Mouse (Mus musculus): ENCODE measurements around the gene Sec11a.

The Sec11a gene

GRCm38 (mm10) chr7:80935834-80936233, 11.7 kb downstream of the Sec11a start:
- Histone ChIP-seq H3K4me1 (replicated peaks; ENCODE audit: low read depth, low read length) (peaks cover 22% of the 10 kb centered on the region), H3K27me3 (ENCODE audit: insufficient read depth, low read length) (no peaks in the 10 kb centered on the region), H3K36me3 (ENCODE audit: insufficient read depth, low read length) (peaks cover 56% of the 10 kb centered on the region), H3K4me3 (replicated peaks; ENCODE audit: low read length) (no peak overlapping the region), H3K9me3 (ENCODE audit: low read length) (no peaks in the 10 kb centered on the region)
- TF ChIP-seq NANOG (IDR thresholded peaks at IDR 0.05; ENCODE audit: borderline replicate concordance, low read length): no peak
- no peak for TF ChIP-seq CTCF (conservative IDR thresholded peaks at IDR 0.05; ENCODE audit: low read length)
- TF ChIP-seq POU5F1 (IDR thresholded peaks at IDR 0.05; ENCODE audit: borderline replicate concordance, low read length): no peak

GRCm38 (mm10) chr7:80932777-80933176, 14.8 kb downstream of the Sec11a start:
- Histone ChIP-seq H3K36me3 (ENCODE audit: insufficient read depth, low read length) (peaks cover 57% of the 10 kb centered on the region), H3K27me3 (ENCODE audit: insufficient read depth, low read length) (no peaks in the 10 kb centered on the region), H3K4me3 (replicated peaks; ENCODE audit: low read length) (no peak overlapping the region), H3K4me1 (replicated peaks; ENCODE audit: low read depth, low read length) (0 out of 2 replicates have a peak, but pooled peaks cover 3% of the 10 kb centered on the region), H3K9me3 (ENCODE audit: low read length) (no peaks in the 10 kb centered on the region)
- no peak for TF ChIP-seq NANOG (IDR thresholded peaks at IDR 0.05; ENCODE audit: borderline replicate concordance, low read length)
- no peak for TF ChIP-seq CTCF (conservative IDR thresholded peaks at IDR 0.05; ENCODE audit: low read length)
- TF ChIP-seq POU5F1 (IDR thresholded peaks at IDR 0.05; ENCODE audit: borderline replicate concordance, low read length): no peak

- Histone ChIP-seq H3K4me3 (replicated peaks; ENCODE audit: low read length) (no peak overlapping the region), H3K27me3 (ENCODE audit: insufficient read depth, low read length) (no peaks in the 10 kb centered on the region), H3K9me3 (ENCODE audit: low read length) (no peaks in the 10 kb centered on the region), H3K4me1 (replicated peaks; ENCODE audit: low read depth, low read length) (0 out of 2 replicates have a peak, but pooled peaks cover 3% of the 10 kb centered on the region), H3K36me3 (ENCODE audit: insufficient read depth, low read length) (peaks cover 67% of the 10 kb centered on the region)
- TF ChIP-seq CTCF (conservative IDR thresholded peaks at IDR 0.05; ENCODE audit: low read length) (no peak), POU5F1 (IDR thresholded peaks at IDR 0.05; ENCODE audit: borderline replicate concordance, low read length) (no peak), NANOG (IDR thresholded peaks at IDR 0.05; ENCODE audit: borderline replicate concordance, low read length) (no peak)
These were observed 15.9 kb downstream of the Sec11a start for GRCm38 (mm10) chr7:80931618-80932207.

DNA sequence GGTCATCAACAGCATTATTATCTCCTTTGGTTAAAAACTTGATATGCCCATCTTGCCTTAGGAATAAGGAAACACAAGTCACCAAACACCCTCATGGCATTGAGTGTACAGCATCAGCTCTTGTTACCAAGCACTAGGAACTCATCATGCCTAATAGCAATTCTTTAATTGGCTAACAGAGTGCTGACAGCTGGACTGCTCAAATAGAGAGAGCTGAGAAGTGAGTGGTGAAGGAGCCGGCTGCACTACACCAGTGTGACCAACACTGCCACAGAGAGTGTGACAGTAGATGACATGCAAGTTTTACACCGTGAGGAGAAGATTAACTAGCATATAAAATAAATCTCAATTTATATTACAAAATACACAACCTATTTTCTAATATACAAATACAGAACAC, 24.4 kb downstream of the Sec11a start:
- peaks cover 43% of the 10 kb centered on the region for H3K4me1 ChIP-seq (replicated peaks; ENCODE audit: low read depth, low read length)
- H3K4me3 ChIP-seq (replicated peaks; ENCODE audit: low read length): no peak overlapping the region
- H3K27me3 ChIP-seq (ENCODE audit: insufficient read depth, low read length): no peaks in the 10 kb centered on the region
- TF ChIP-seq POU5F1 (IDR thresholded peaks at IDR 0.05; ENCODE audit: borderline replicate concordance, low read length): no peak
- no peak for TF ChIP-seq CTCF (conservative IDR thresholded peaks at IDR 0.05; ENCODE audit: low read length)
- TF ChIP-seq NANOG (IDR thresholded peaks at IDR 0.05; ENCODE audit: borderline replicate concordance, low read length): no peak
- peaks cover 85% of the 10 kb centered on the region for H3K36me3 ChIP-seq (ENCODE audit: insufficient read depth, low read length)
- no peaks in the 10 kb centered on the region for H3K9me3 ChIP-seq (ENCODE audit: low read length)

DNA sequence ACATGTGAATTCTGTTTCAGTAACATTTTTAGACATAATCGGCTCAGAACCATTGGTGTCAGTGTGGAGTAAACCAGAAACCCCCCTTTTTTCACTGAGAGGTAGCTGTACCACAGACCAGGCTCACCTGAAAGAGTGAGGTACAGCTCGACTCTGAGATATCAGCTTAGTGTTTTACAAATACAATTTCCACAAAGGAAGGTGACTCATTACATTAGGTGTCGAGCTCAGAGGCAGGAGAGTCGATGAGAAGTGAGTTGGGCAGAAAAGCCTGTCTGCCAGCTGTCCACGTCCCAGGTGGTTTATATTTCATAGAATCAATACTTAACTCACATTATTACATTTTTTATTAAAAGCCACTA, 28.0 kb downstream of the Sec11a start:
- Histone ChIP-seq H3K36me3 (ENCODE audit: insufficient read depth, low read length) (peaks cover 86% of the 10 kb centered on the region), H3K4me1 (replicated peaks; ENCODE audit: low read depth, low read length) (peaks cover 61% of the 10 kb centered on the region), H3K4me3 (replicated peaks; ENCODE audit: low read length) (no peak overlapping the region), H3K27me3 (ENCODE audit: insufficient read depth, low read length) (no peaks in the 10 kb centered on the region), H3K9me3 (ENCODE audit: low read length) (no peaks in the 10 kb centered on the region)
- TF ChIP-seq POU5F1 (IDR thresholded peaks at IDR 0.05; ENCODE audit: borderline replicate concordance, low read length) (no peak), CTCF (conservative IDR thresholded peaks at IDR 0.05; ENCODE audit: low read length) (no peak), NANOG (IDR thresholded peaks at IDR 0.05; ENCODE audit: borderline replicate concordance, low read length) (no peak)

- Histone ChIP-seq H3K36me3 (ENCODE audit: insufficient read depth, low read length) (peaks cover 86% of the 10 kb centered on the region), H3K27me3 (ENCODE audit: insufficient read depth, low read length) (no peaks in the 10 kb centered on the region), H3K4me3 (replicated peaks; ENCODE audit: low read length) (no peak overlapping the region), H3K4me1 (replicated peaks; ENCODE audit: low read depth, low read length) (peaks cover 66% of the 10 kb centered on the region), H3K9me3 (ENCODE audit: low read length) (no peaks in the 10 kb centered on the region)
- TF ChIP-seq NANOG (IDR thresholded peaks at IDR 0.05; ENCODE audit: borderline replicate concordance, low read length) (no peak), CTCF (conservative IDR thresholded peaks at IDR 0.05; ENCODE audit: low read length) (no peak), POU5F1 (IDR thresholded peaks at IDR 0.05; ENCODE audit: borderline replicate concordance, low read length) (no peak)
These were observed 28.5 kb downstream of the Sec11a start for GRCm38 (mm10) chr7:80918982-80919646.

DNA sequence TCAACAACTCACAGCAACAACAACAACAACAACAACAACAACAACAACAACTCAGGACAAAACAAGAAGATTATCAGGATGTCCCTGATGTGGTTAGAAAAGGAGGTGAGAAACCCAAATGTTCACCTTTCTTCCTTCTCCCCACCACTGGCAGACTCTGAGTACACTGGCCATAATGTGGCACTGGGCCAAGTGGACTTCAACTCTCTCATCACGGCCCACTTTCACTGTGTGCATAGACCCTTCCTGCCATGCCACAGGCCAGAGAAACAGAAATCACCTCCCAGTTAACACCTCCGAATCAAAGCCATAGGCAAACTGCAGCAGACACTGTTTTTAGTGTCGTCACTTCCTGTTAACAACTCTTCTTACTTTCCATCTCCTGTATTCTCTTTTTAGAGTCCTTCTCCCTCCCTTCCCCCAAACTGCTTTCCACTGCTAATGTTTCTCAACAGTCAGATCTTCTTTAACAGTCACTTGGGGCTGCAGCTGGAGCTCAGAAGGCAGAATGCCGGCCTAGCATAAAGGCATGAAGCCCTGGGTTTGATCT, 29.6 kb downstream of the Sec11a start:
- Histone ChIP-seq H3K4me3 (replicated peaks; ENCODE audit: low read length) (no peak overlapping the region), H3K27me3 (ENCODE audit: insufficient read depth, low read length) (no peaks in the 10 kb centered on the region), H3K9me3 (ENCODE audit: low read length) (no peaks in the 10 kb centered on the region), H3K4me1 (replicated peaks; ENCODE audit: low read depth, low read length) (peaks cover 77% of the 10 kb centered on the region), H3K36me3 (ENCODE audit: insufficient read depth, low read length) (peaks cover 87% of the 10 kb centered on the region)
- no peak for TF ChIP-seq POU5F1 (IDR thresholded peaks at IDR 0.05; ENCODE audit: borderline replicate concordance, low read length)
- TF ChIP-seq NANOG (IDR thresholded peaks at IDR 0.05; ENCODE audit: borderline replicate concordance, low read length): no peak
- no peak for TF ChIP-seq CTCF (conservative IDR thresholded peaks at IDR 0.05; ENCODE audit: low read length)

DNA sequence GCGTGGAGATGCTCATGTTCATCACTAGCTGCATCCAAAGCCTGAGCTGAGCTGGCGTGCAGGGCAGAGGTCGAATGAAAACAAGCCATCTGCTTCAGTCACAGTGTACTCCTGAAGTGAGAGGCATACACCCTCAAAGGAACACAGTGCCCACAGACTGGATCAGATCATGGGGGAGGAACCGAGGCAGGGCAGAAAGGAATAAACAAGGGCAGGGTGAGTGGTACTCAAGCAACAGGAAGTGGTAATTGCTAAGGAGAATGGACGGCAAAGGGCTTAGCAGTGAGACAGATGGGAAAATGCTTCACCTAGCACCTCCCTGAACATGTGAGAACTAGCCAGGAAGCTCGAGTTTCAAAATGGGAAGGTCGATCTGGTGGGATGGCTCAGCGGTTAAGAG, 35.1 kb downstream of the Sec11a start:
- Histone ChIP-seq H3K4me3 (replicated peaks; ENCODE audit: low read length) (no peak overlapping the region), H3K4me1 (replicated peaks; ENCODE audit: low read depth, low read length) (peaks cover 70% of the 10 kb centered on the region)
- TF ChIP-seq CTCF (conservative IDR thresholded peaks at IDR 0.05; ENCODE audit: low read length) (no peak), NANOG (IDR thresholded peaks at IDR 0.05; ENCODE audit: borderline replicate concordance, low read length) (no peak; the same call in 1 of the 2 replicates), POU5F1 (IDR thresholded peaks at IDR 0.05; ENCODE audit: borderline replicate concordance, low read length) (no peak)

More for the DNA sequence above, 35.1 kb downstream of the Sec11a start:
- Histone ChIP-seq H3K36me3 (ENCODE audit: insufficient read depth, low read length) (peaks cover 72% of the 10 kb centered on the region), H3K27me3 (ENCODE audit: insufficient read depth, low read length) (no peaks in the 10 kb centered on the region), H3K9me3 (ENCODE audit: low read length) (no peaks in the 10 kb centered on the region)

All from E14TG2a.4 (cell line).